Mouse (Mus musculus) ES-E14 (cell line): ENCODE results near the gene 4930442H23Rik.

Experiments used
- CHD2 ChIP-seq: IDR thresholded peaks from 2 replicates; pipeline ENCODE4 v1.6.1; 2014; ENCODE audit warnings: mild to moderate bottlenecking, low read depth, low read length, inconsistent platforms
- HCFC1 ChIP-seq: IDR thresholded peaks from 2 replicates; pipeline ENCODE4 v1.6.1; 2012; ENCODE audit warnings: low read length, inconsistent platforms, borderline replicate concordance; ENCODE audit not compliant: insufficient read depth
- ZNF384 ChIP-seq: IDR thresholded peaks from 2 replicates; pipeline ENCODE4 v1.6.1; 2012; ENCODE audit warnings: low read depth, low read length, inconsistent platforms

DNA sequence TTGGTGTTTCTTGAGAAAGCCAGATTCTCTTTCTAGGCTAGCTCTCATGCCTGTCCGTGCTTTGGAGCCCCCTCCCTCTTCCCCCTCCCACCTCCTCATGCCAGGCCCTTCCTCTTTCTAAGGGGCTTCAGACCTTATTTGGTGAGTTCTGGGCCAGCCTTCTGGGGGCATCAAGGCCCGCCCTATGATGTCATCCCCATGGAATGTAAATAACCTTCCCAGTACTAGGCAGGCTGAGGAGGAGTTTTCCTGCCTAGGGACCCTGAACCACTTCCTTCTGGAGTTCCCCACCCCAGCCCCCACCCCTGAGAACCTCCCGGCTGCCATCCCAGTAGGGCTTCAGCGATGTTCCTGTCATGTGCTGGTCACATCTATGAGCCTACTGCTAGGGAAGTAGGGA lies 1.1 kb upstream of the 4930442H23Rik start:
- TF ChIP-seq HCFC1 = no peak
- no peak for TF ChIP-seq CHD2
- no peak for TF ChIP-seq ZNF384
